Mouse (Mus musculus): ENCODE measurements at regions not wholly inside any gene's neighbourhood (a gene's known extent, or its start where the extent isn't known, plus 50 kb on each side); places are given as distances from the start of the nearest gene placed in this dataset.

GRCm38 (mm10) chr6:126481257-126481656 lies 54.0 kb downstream of the Kcna5 start:
- no peak for DNase-seq (ENCODE audit: low spot score)

GRCm38 (mm10) chr6:126477506-126477905 lies 57.7 kb downstream of the Kcna5 start:
- no peak for DNase-seq (ENCODE audit: low spot score)

GRCm38 (mm10) chr6:126476758-126477157 lies 58.5 kb downstream of the Kcna5 start:
- no peak for DNase-seq (ENCODE audit: low spot score)

- no peak for DNase-seq (ENCODE audit: low spot score)
Measured at GRCm38 (mm10) chr6:126475555-126475954, 59.7 kb downstream of the Kcna5 start.

- DNase-seq (ENCODE audit: low spot score), result no peak
Measured at GRCm38 (mm10) chr6:126453751-126454150, 81.5 kb downstream of the Kcna5 start.

GRCm38 (mm10) chr6:126445519-126445918 lies 89.7 kb downstream of the Kcna5 start:
- no peak for DNase-seq (ENCODE audit: low spot score)

- no peak for DNase-seq (ENCODE audit: low spot score)
Measured at GRCm38 (mm10) chr6:126440254-126440653, 95.0 kb downstream of the Kcna5 start.

GRCm38 (mm10) chr6:126437976-126438736 lies 97.1 kb downstream of the Kcna5 start:
- no peak for DNase-seq (ENCODE audit: low spot score)

- DNase-seq (ENCODE audit: low spot score), result no peak
Measured at GRCm38 (mm10) chr6:126427208-126427607, 108.0 kb downstream of the Kcna5 start.

GRCm38 (mm10) chr6:126405736-126406135 lies 129.5 kb downstream of the Kcna5 start:
- DNase-seq (ENCODE audit: low spot score), result peak; percentile 44

GRCm38 (mm10) chr6:126404331-126405070 lies 130.7 kb downstream of the Kcna5 start:
- DNase-seq (ENCODE audit: low spot score), result peak; percentile 32

- no peak for DNase-seq (ENCODE audit: low spot score)
Measured at GRCm38 (mm10) chr6:126399595-126399994, 135.6 kb downstream of the Kcna5 start.

- DNase-seq (ENCODE audit: low spot score), result no peak
Measured at GRCm38 (mm10) chr6:126398641-126399040, 136.6 kb downstream of the Kcna5 start.

GRCm38 (mm10) chr6:126395015-126395414 lies 140.2 kb downstream of the Kcna5 start:
- no peak for DNase-seq (ENCODE audit: low spot score)

- no peak for DNase-seq (ENCODE audit: low spot score)
Measured at GRCm38 (mm10) chr6:126394111-126394809, 141.0 kb downstream of the Kcna5 start.

GRCm38 (mm10) chr6:126384210-126385012 lies 150.8 kb downstream of the Kcna5 start:
- no peak for DNase-seq (ENCODE audit: low spot score)

GRCm38 (mm10) chr6:126377216-126377615 lies 158.0 kb downstream of the Kcna5 start:
- no peak for DNase-seq (ENCODE audit: low spot score)

GRCm38 (mm10) chr6:126374970-126375620 lies 160.1 kb downstream of the Kcna5 start:
- no peak for DNase-seq (ENCODE audit: low spot score)

- DNase-seq (ENCODE audit: low spot score), result peak; percentile 14
Measured at GRCm38 (mm10) chr6:126371971-126372370, 163.2 kb downstream of the Kcna5 start.

- DNase-seq (ENCODE audit: low spot score), result no peak
Measured at GRCm38 (mm10) chr6:126371489-126371888, 163.7 kb downstream of the Kcna5 start.

- DNase-seq (ENCODE audit: low spot score), result no peak
Measured at GRCm38 (mm10) chr6:126365495-126365894, 169.7 kb downstream of the Kcna5 start.
